Mouse (Mus musculus) thymus, adult 2 months (tissue): ENCODE measurements around the gene Zbtb9. TPM values are rescaled to one million over a fixed set of nuclear protein-coding genes. Genes with fewer than 3 reads are reported as not detected.

Source experiments
- DNase-seq: peaks from one replicate; pipeline ENCODE4 v3.0.0; 2021
- H3K27ac ChIP-seq: fragments of 200-500 bp; 2 replicates; pipeline ENCODE4 v1.5.1; 2012; ENCODE audit warnings: low read length, control low read depth; ENCODE audit not compliant: control insufficient read depth, insufficient read depth
- H3K27me3 ChIP-seq: fragments of 200-500 bp; 2 replicates; pipeline ENCODE4 v1.6.1; 2012; ENCODE audit warnings: mild to moderate bottlenecking, low read length, moderate library complexity, mixed read lengths; ENCODE audit not compliant: control insufficient read depth, insufficient read depth
- H3K36me3 ChIP-seq: fragments of 200-500 bp; 2 replicates; pipeline ENCODE4 v1.6.1; 2012; ENCODE audit warnings: mild to moderate bottlenecking, low read length, moderate library complexity; ENCODE audit not compliant: control insufficient read depth, insufficient read depth
- H3K4me1 ChIP-seq: fragments of 200-500 bp; replicated peaks from 2 replicates; pipeline ENCODE4 v1.6.1; 2012; ENCODE audit warnings: low read length; ENCODE audit not compliant: control insufficient read depth, insufficient read depth
- H3K4me3 ChIP-seq: fragments of 200-500 bp; 2 replicates; pipeline ENCODE4 v1.5.1; 2012; ENCODE audit warnings: mild to moderate bottlenecking, low read length, control low read depth, moderate library complexity; ENCODE audit not compliant: control insufficient read depth, insufficient read depth
- CTCF ChIP-seq: fragments of 200-500 bp; IDR thresholded peaks from 2 replicates; pipeline ENCODE4 v1.5.1; 2012; ENCODE audit warnings: mild to moderate bottlenecking, control low read depth, low read length, moderate library complexity, borderline replicate concordance; ENCODE audit not compliant: control insufficient read depth, poor library complexity, insufficient read depth; ENCODE audit errors: extremely low read depth
- POLR2A ChIP-seq: fragments of 200-500 bp; IDR thresholded peaks from 2 replicates; pipeline ENCODE4 v1.6.1; 2012; ENCODE audit warnings: mild to moderate bottlenecking, low read length, control low read depth, moderate library complexity; ENCODE audit not compliant: control insufficient read depth, poor library complexity, insufficient read depth; ENCODE audit errors: extremely low read depth
- WGBS: fragments of 180-500 bp; shearing (Covaris S2); methylation state at CpG from one replicate; pipeline ENCODE4 v1.1.7; 2018; 5-methylcytosine and 5-hydroxymethylcytosine counted together
- polyA plus RNA-seq: library from polyadenylated mRNA; depleted of rRNA; stranded (reverse); fragments of >200 nt; gene quantifications from 2 replicates; pipeline ENCODE4 v1.2.3, GENCODE M21; 2012

Gene Zbtb9
- polyA plus RNA-seq, 1 experiment = 54.6 TPM

- no peak for TF ChIP-seq CTCF
- no peak for TF ChIP-seq POLR2A
- no peak for DNase-seq
Measured at GRCm38 (mm10) chr17:26939973-26940300, 33.0 kb upstream of the Zbtb9 start.

GRCm38 (mm10) chr17:26941031-26941789 lies 31.8 kb upstream of the Zbtb9 start, which contains the start of gene Syngap1:
TSS of gene Syngap1 (plus strand) at chr17:26941253.
- Histone ChIP-seq H3K36me3 (no peaks in the 10 kb centered on the region), H3K27ac (peak within 1 kb of the TSS; percentile 17; the same call in 1 of the 2 replicates), H3K27me3 (no peaks in the 10 kb centered on the region), H3K4me1 (peaks cover 25% of the 10 kb centered on the region), H3K4me3 (peak within 1 kb of the TSS; percentile 46)
- TF ChIP-seq CTCF (no peak), POLR2A (no peak)
- 17% methylated on average over 23 of the region's 24 CpGs for WGBS
- DNase-seq = no peak

More at GRCm38 (mm10) chr17:26939973-26940300, 33.0 kb upstream of the Zbtb9 start:
- no peaks in the 10 kb centered on the region for H3K27me3 ChIP-seq
- no peaks in the 10 kb centered on the region; the same call in 1 of the 2 replicates for H3K36me3 ChIP-seq
- peak overlapping the region; percentile 17; the same call in 1 of the 2 replicates for H3K27ac ChIP-seq
- peaks cover 24% of the 10 kb centered on the region for H3K4me1 ChIP-seq
- 18% methylated on average over 3 of the region's 3 CpGs for WGBS
- peak overlapping the region; percentile 46 for H3K4me3 ChIP-seq

- WGBS = 68% methylated on average over 4 of the region's 4 CpGs
- DNase-seq = no peak
Measured at GRCm38 (mm10) chr17:26941841-26942570, 31.0 kb upstream of the Zbtb9 start.

GRCm38 (mm10) chr17:26945824-26946495 lies 27.0 kb upstream of the Zbtb9 start:
- H3K27ac ChIP-seq = no peak overlapping the region
- peaks cover 10% of the 10 kb centered on the region; the same call in 1 of the 2 replicates for H3K27me3 ChIP-seq
- DNase-seq = no peak
- H3K4me1 ChIP-seq = peaks cover 19% of the 10 kb centered on the region
- H3K4me3 ChIP-seq = peak overlapping the region; percentile 28
- WGBS = 65% methylated on average over 13 of the region's 13 CpGs
- no peaks in the 10 kb centered on the region for H3K36me3 ChIP-seq
- TF ChIP-seq POLR2A (no peak), CTCF (no peak)

More at GRCm38 (mm10) chr17:26941841-26942570, 31.0 kb upstream of the Zbtb9 start:
- Histone ChIP-seq H3K36me3 (no peaks in the 10 kb centered on the region), H3K27ac (no peak overlapping the region), H3K27me3 (peaks cover 4% of the 10 kb centered on the region; the same call in 1 of the 2 replicates), H3K4me1 (peaks cover 30% of the 10 kb centered on the region), H3K4me3 (no peak overlapping the region)
- TF ChIP-seq POLR2A (no peak), CTCF (no peak)

- peaks cover 10% of the 10 kb centered on the region; the same call in 1 of the 2 replicates for H3K27me3 ChIP-seq
Measured at GRCm38 (mm10) chr17:26946567-26946966, 26.4 kb upstream of the Zbtb9 start.

More at GRCm38 (mm10) chr17:26946567-26946966, 26.4 kb upstream of the Zbtb9 start:
- no peak for TF ChIP-seq CTCF
- TF ChIP-seq POLR2A = no peak
- Histone ChIP-seq H3K4me3 (peak overlapping the region; percentile 28), H3K27ac (no peak overlapping the region), H3K4me1 (peaks cover 20% of the 10 kb centered on the region), H3K36me3 (no peaks in the 10 kb centered on the region)
- DNase-seq = no peak
- WGBS = 3% methylated on average over 37 of the region's 37 CpGs
